Mouse (Mus musculus) urinary bladder, postnatal 10 days (tissue): ENCODE results near the gene Tekt1.

Experiments used
- DNase-seq: peaks from one replicate; pipeline ENCODE4 v3.0.0; 2022; ENCODE audit warnings: low spot score

The Tekt1 gene

GRCm38 (mm10) chr11:72362347-72362741 lies at the start of gene Tekt1:
Gene Tekt1, minus strand, starts transcription at chr11:72362442.
- no peak for DNase-seq

DNA sequence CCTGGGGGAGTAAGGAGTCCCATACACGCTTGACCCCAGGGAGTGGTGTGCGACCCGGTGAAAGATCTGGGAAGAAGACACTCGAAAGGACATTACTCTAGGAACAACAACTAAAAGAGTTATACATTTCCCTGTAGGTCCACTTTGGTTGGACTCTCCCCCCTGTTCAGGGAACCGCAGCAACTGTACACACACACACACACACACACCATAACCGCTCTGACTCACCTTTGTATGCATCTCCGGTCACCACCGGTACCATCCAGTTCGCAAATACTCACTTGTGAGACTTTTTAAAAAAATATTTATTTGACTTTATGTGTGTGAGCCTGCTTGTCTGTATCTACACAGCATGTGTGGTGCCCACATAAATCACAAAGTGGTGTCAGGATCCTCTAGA lies 49.7 kb upstream of the Tekt1 start:
- no peak for DNase-seq

- DNase-seq = peak; percentile 61
These were observed 49.1 kb upstream of the Tekt1 start, which contains the start of gene Smtnl2 for GRCm38 (mm10) chr11:72411093-72411921. Gene Smtnl2, minus strand, starts transcription at chr11:72411713.

DNA sequence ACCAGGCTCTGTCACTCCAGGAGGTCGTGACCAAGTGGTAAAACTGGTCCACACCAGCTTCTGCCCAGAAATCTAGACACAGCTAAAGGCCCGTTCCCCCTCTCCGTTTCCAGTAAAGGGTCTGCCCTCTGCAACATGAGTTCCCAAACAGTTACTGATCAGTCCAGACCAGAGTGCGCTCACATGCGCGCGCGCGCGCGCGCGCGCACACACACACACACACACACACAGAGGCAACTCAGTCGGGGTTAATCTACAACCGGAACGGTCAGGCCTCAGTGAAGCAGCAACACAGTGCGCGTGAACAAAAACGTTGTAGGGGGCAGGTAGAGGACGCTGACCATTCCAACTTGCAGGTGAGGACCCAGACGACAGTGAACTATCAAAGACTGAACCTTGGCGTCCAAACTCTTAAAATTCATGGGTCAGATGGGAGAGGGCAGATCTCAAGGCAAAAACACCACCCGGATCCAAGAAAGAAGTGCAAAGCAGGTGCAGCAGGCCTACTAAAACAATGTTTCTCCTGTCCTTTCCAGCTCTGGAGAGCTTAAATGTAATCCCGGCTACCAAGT lies 48.4 kb upstream of the Tekt1 start:
- DNase-seq = no peak

- DNase-seq = no peak
These were observed 47.6 kb upstream of the Tekt1 start for GRCm38 (mm10) chr11:72409649-72410385.

DNA sequence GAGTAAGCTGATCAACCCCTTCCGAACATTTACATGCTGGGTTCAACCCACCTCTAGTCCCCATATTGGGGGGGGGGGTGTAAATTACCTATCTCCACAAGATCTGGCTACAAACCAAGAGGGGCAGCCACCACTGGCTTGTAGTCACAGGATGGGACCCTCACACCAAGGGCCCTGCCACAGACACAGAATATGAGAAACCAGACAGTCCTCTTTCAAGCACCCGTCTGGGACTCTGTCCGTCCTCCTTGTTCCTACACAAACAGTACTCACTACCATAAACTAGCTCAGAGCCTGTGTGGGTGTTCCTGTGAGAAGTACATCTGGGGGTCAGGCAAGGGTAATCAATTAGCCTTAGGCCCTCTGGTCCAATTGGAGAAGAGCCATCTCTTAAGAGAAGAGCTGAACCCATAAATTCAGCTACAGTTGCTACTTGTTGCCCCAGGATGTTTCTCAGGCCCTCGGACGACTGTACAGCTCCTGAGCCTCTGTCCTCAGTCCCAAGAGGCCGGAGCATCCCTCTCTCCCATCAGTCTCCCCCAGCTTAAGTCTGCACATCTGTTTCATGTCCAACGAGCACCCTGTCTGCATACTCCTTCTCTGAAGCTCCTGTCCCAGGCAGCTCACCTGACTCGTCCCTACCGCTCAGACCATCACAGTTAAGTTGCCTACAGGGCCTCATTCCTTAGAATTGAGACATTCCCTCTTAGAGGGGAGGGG lies 46.4 kb upstream of the Tekt1 start:
- DNase-seq = no peak

DNA sequence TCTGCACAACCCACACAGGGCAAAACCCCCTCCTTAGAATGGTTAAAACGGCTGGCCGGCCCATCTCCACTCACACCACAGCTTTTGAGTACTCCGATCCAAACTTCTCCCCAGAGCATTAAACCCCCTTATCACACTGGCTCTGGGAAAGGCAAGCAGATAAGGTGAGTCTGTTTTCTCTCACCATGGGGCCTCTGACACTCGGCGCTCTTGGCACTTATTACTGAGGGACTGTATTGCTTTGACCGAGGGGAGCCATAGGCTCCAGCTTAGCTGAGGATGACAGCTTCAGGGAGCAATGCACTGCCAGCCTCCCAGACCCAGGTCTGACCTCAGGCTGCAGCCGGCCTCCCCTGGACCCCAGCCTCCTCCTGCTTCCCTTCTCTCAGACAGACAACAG lies 45.3 kb upstream of the Tekt1 start:
- DNase-seq = no peak

GRCm38 (mm10) chr11:72407081-72407480 lies 44.8 kb upstream of the Tekt1 start:
- DNase-seq = no peak

- DNase-seq = no peak
These were observed 43.9 kb upstream of the Tekt1 start for GRCm38 (mm10) chr11:72406079-72406675.

DNA sequence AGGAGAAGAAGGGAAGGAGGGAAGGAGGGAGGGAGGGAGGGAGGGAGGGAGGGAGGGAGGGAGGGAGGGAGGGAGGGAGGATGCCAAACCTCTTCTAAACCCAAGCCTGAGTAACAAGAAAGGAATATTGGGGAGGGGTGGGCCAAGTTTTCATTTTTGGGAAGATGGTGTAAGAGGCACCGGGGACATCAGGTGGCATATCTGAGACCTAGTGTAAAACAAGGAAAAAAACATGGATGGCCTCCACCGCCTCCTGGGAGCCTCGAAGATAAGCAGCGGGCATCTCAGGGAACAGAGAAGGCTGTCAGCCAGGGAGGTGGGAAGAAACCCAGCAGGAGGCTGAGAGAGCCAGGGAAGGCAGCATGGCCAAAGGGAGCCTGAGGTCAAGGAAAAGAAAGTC lies 43.3 kb upstream of the Tekt1 start:
- DNase-seq = no peak

- peak; percentile 8 for DNase-seq
These were observed 40.7 kb upstream of the Tekt1 start for GRCm38 (mm10) chr11:72402969-72403368.

GRCm38 (mm10) chr11:72402017-72402416 lies 39.8 kb upstream of the Tekt1 start:
- DNase-seq = no peak

DNA sequence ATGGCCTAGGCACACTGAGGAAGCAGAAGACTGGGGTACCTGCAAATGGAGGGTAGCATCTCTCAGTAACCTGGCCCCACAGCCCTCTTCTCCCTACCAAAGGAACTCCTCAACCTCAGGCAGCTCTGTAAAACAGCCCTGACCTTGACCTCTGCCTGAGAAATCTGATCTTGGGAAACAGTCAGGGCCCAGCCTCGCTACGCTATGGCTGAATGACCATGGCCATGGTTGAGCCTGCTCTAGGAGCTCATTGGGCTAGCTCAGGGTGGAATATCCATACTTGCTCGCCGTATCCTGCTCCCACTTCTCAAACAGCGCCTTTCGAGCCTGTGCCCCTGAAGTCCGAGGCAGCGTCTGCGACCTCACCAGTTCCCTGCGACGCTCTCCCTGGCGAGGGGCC lies 38.8 kb upstream of the Tekt1 start:
- no peak for DNase-seq

- no peak for DNase-seq
These were observed 35.7 kb upstream of the Tekt1 start for GRCm38 (mm10) chr11:72397811-72398525.

GRCm38 (mm10) chr11:72397072-72397471 lies 34.8 kb upstream of the Tekt1 start:
- no peak for DNase-seq

DNA sequence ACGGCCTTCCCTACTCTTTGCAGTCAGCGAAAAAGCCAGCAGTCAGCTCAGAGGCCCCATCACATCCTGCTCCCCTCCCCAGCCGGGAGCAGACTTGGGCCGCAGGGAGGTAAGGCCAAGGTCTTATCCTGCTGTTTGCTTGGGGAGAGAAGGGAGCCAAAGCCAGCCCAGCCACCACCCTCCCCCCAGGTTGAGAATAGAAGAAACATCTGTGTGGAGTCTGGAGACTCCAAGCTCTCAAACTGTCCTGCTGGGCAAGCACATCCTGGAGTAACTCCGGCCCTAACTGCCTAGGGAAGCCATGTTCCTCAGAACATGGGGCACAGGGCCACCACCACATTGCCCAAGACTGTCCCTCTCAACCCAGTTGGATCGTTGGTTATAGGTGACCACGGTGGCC lies 34.4 kb upstream of the Tekt1 start:
- DNase-seq = no peak

- DNase-seq = no peak
These were observed 33.4 kb upstream of the Tekt1 start for GRCm38 (mm10) chr11:72395652-72396051.

GRCm38 (mm10) chr11:72394694-72395093 lies 32.5 kb upstream of the Tekt1 start:
- DNase-seq = no peak

DNA sequence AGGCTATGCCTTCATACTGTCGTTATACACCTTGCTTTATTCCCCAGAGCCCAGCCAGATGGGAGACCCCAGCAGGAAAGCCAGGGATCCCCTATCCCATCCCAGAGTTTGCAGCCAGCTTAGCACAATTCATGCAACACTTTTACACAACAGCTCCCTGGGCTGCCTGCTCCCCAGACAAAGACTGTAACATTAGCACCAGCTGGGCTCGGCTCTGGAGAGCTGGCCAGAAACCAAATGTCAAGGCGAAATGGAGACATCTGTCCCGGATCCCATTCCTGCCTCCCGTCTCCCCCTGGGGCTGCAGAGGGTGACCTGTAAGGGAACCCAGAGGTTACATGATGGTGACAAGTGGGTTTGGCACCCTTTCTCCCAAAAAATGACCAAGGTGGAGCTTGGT lies 31.4 kb upstream of the Tekt1 start:
- DNase-seq = no peak

DNA sequence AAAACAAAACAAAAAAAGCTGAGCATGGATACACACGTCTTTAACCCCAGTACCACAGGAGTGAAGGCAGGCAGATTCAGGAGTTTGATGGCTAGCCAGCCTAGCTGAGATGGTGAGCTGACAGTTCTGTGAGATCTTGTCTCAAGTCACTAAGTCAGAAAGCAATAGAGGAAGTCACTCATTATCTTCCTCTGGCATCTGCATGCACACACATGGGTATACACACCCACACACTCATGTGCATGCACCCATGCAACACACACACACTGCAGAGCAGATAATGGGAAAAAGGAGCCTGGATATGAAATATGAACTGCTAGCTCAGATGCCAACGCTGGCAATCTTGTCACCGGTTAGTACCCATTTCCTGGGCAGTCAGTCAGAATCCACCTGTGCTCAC lies 31.0 kb upstream of the Tekt1 start:
- no peak for DNase-seq

- no peak for DNase-seq
These were observed 28.9 kb upstream of the Tekt1 start for GRCm38 (mm10) chr11:72391181-72391580.
